Mouse (Mus musculus): Measurements from ENCODE around the gene Gabpb2.

The Gabpb2 gene

DNA sequence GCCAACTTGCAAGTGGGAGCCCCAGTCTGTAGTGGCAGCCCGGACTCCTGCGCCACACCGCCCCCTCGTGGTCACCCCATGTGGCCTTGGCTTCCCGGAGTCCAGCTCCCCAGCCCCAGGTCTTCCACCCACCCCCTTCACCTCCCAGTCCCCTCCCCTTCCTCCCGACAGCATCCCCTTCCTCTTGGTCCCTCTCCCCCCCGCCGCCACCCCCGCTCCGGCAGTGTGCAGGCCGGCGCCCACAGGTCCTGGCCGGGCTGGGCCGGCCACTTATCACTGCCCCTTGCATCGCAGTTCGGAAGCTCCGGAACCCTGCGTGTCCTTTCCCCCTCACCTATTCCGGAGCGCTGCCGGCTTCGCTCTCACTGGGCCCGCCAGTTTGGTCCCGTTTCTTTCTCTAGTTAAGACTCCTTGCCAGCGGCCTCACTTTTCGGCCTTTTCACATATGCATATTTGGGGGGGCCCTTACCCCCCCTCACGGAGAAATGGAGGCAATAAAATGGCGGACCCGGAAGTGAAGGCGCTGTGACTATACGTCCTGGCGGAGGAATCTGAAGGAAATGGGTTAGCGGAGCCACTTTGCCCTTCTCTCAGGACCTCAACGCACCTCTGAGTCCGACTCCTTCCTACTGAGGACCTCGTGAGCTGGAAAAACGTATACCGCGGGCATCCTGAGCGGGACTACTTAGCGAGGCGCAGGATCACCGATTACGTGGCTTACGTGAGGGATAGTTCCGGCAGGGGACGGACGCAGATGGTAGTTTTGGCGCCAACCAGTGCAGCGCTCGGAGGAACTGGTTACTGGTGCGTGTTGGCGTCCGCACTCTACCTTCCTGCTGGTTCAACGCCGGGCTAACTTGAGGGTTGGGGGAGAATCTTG is at the start of gene Gabpb2:
Gene Gabpb2, minus strand, starts transcription at position 662 of the 880 bp plus-strand sequence.
- in situ Hi-C loops (cut with MboI), result loop anchor here (5.0 kb wide), 1 partner anchor 45 kb away; no protein-coding TSS in a partner anchor

DNA sequence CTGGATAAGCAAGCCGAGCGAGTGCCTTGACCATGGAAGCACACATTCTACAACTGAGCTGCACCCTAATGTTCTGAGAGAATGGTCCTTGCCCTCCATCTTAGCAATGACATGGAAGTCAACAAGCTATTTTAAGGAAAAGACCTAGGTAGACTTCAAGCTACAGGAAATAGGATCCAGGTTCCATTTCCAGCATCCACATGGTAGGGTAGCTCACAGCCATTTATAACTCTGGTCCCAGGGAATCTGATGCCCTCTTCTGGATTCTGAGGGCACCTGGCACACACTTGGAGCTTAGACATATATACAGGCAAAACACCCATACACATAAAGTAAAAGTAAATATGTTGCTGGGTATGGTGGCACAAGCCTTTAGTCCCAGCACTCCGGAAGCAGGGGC is 48.3 kb upstream of the Gabpb2 start:
- in situ Hi-C loops (cut with MboI), result no loop called here

DNA sequence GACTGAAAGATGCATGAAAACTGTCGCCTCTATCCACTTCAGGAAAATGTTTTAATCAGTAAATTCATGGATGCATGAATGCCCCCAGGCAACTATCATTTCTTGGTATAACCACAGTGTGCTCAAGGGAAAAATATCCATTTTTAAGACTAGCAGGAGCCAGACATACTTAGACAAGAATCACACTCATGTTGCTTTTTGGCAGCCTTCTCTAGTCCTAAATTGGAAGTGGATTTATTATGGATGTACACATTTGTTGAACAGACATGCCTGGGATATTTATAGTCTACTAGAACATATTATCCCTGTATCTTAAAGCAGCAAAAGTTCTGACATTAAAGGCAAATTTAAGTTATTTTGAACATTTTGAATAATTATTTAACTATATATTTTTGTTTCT is 47.0 kb upstream of the Gabpb2 start:
- in situ Hi-C loops (cut with MboI), result loop anchor here (5.0 kb wide), 1 partner anchor 47 kb away; the partner anchor contains the start of gene Gabpb2

DNA sequence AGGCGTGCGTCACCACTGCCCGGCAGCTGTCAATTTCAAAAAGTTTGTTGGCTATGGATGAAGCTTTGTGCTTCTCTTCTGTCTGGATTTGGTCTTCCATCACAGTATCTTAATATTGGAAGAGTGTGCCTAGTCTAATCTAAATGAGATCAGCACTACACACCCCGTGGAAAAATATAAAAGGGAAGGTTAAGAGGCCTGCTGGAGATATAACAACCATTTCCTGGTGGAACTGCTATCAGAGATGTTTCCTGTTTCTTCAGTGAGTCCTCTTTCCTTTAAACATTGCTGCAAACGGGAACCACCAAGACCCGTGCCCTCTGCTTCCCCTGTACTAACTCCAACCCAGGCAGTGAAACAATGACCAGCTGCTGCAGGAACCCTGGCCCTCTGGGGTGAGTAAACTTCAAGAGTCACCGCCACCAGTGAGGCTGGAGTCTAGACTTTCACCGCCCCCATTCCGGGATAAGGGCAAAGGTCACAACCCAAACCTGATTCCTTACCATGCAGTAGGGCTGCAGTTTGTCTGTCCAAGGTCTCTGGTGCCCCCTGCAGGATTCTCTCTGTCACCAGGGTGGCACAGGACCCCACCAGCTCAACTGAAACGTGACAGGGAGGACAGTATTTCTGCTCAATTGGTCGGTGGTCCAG is 45.5 kb upstream of the Gabpb2 start:
- in situ Hi-C loops (cut with MboI), result loop anchor here (5.0 kb wide), 1 partner anchor 46 kb away; the partner anchor contains the start of gene Gabpb2

DNA sequence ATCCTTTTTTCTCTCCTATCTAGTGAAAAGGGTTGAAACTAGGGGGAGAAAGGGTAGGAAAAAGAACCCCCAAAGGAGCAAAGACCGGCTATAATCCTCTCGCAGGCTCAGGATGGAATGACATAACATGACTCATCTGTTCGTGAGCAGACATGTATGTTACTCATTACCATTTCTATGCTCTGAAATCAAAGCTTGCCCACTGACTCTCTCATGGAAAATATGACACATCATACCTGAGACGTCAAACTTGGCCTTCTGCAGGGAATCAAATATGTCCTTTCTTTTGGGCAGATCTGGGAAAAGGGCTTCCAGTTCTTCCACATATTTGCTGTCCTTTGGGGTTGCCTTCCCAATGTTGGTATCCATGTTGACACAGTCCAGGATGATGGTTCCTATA is 44.3 kb upstream of the Gabpb2 start:
- in situ Hi-C loops (cut with MboI), result loop anchor here (5.0 kb wide), 1 partner anchor 45 kb away; the partner anchor contains the start of gene Gabpb2

DNA sequence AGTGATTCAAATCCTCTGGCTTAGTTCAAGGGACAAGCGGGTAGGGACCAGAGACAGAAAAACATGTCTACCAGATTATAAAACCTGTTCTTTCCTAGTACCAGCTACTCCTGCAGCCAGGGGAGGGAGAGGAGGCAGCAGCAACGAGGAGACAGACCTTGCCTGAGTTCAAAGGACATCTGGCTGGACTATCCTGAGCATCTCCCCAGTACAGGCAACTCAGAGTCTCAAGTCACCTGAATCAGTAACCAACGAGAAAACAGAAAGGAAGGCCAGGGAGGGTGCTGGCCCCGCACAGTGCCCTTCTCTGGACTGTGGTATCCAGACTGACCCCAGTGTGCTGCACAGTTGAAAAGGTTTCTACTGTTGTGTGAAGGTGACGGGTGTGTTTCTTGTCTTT is 39.2 kb upstream of the Gabpb2 start:
- in situ Hi-C loops (cut with MboI), result no loop called here

DNA sequence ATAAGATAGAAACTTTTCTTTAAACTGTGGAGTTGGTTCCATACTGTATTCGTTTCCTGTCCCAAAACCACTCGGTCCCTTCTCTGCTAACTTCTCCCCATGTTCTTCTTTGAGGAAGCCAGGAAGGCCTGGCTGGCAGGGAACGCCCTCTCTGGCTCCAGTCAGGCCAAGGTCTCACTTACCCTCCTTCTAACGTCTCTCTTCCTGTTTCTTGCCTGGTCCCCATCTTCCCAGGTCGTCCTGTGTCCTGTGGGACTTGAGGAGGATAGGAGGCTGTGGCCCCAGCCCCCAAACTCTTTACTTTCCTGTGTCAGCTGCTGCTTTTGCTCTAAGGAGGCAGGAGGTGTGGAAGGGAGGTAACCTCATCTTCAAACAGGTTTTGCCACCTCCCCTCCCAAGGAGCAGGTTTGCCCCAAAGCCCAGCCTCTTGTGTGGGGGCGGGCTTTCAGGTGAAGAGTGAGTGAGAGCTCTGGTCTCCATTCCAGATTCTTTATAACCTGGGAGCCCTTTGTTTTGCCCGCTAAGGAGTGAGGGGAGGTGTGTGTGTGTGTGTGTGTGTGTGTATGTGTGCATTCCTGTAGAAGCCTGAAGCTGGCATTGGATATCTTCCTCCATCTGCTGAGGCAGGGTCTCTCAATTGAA is 33.2 kb upstream of the Gabpb2 start, which contains the start of gene Bnipl:
Gene Bnipl, minus strand, starts transcription at position 411 of the 642 bp plus-strand sequence.
- in situ Hi-C loops (cut with MboI), result no loop called here

DNA sequence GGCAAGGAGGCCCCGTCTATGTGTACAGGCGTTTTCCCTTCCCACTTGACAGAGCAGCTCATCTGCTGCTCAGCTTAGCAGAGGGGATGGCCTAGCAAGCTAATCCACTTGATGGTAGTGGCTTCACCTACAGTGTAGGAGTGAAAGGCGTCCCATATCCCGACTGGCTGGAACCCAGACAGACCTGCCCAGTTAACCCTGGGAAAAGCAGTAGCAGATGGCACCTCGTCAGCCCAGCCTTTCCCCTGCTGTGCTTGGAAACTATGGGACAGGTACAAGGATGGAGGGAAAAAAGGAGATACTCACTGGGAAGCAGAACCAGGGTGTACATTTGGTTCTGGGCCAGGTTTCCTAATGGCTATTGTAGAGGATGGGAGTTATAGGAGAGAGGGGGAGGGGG is 32.6 kb upstream of the Gabpb2 start:
- in situ Hi-C loops (cut with MboI), result no loop called here

DNA sequence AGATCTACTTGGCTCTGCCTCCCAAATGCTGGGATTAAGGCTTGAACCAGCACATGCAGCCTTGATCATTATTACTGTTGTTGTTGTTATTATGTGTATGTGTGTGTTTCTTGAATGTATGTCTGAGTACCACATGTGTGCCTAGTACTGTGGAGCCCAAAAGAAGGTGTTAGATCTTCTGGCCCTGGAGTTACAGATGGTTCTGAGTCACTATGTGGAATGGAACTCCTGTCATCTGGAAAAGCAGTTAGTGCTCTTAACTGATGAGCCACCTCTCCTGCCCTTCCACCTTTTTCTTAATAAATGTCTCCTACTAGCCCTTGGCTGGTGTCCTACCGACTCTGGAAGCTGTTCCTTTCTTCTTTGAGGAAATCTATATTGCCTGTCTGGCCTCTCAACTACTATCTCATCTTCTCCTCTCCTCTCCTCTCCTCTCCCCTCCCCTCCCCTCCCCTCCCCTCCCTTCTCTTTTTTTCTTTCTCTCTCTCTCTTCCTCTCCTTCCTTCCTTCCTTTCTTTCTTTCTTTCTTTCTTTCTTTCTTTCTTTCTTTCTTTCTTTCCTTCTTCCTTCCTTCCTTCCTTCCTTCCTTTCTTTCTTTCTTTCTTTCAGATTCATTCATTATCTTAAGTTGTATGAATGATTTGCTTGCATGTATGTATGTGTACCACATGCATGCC is 30.1 kb upstream of the Gabpb2 start:
- in situ Hi-C loops (cut with MboI), result no loop called here

DNA sequence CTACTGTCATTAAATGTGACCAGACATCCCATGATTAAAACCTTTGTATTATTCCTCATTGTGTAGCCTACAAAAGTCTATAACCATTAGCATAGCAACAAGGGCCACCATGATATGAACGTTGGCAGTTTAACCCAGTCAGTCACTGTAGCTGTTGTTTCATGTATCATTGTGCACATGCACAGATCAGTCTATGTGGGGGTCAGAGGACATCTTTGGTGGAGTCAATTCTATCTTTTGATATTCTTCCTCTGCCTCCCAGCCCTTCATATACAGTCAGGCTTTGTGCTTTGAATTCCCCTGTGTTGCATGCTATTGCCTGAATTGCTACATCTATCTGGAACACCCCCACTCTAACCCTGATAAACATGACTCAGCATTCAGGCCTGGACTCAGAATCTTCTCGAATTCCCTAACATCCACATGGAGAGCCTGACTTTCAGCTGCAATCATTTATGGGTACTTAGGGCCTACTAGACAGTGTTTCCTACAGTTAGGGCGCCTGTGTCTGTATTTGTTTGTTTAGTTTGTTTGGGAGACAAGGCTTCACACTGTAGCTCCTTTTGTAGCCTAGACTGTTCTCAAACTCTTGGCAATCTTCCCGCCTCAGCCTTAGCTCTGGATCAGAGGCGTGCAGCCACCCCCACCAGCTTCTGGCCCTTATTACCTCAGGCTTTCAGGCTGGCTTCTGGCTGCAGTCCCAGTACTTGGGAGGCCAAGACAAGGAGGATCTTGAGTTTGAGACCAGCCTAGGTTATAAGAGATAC is 28.9 kb upstream of the Gabpb2 start:
- in situ Hi-C loops (cut with MboI), result no loop called here

DNA sequence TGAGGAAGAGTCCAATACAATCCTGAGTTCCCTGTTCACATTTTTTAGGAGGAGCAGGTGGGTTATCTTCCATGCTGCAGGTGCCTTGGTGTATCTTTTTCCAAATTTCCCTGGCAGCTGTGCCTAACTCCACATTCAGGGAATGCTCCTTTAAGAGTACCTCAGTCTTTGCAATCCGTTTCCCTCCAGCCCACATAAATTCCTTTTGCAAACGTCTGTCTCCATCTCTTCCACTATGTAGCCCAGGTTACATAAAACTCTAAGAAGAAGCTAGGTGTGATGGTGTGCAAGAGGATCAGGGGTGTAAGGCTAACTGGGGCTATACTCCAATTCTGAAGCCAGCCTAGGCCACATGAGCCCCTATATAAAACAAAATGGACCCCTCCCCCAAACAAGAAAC is 25.4 kb upstream of the Gabpb2 start:
- in situ Hi-C loops (cut with MboI), result no loop called here

DNA sequence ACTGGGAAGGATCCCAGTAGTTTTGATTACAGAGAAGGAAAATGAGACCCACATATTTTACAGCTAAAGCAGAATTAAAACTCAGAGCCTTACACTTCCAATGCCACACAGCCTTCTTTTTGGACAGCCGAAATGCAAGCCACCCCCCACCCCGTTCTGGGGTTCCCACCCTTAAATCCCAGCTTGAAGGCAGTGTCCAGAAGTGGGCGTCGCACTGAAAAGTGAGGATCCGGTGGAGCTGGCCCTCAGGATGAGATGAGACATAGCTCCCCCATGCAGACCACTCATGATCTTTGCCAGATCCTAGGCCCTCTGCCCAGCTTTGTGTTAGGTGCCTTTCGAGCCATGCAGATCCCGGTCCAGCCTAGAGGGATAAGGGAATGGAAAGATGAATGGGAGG is 23.8 kb upstream of the Gabpb2 start, which contains the start of gene Gm128:
Gene Gm128, minus strand, starts transcription at position 101 of the 400 bp plus-strand sequence.
- in situ Hi-C loops (cut with MboI), result no loop called here

DNA sequence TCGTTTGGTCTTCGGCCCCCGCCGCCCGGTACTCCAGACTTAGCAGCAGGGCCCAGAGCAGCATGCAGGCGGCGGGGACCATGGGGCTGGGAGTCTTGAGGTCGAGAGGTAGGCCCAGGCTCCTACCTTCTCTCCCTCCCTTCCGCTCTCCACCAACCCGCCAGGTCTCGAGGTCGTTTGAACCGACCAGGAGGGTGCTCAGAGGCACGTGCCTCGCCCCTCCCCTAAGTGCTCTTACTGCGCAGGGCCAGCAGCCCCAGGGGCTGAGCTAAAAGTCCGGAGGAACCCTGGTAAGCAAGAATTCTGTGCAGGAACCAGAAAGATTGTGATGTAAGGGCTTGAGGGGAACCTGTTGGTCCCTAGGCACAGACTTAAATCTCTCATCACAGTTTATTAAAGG is 23.2 kb upstream of the Gabpb2 start:
- in situ Hi-C loops (cut with MboI), result no loop called here

DNA sequence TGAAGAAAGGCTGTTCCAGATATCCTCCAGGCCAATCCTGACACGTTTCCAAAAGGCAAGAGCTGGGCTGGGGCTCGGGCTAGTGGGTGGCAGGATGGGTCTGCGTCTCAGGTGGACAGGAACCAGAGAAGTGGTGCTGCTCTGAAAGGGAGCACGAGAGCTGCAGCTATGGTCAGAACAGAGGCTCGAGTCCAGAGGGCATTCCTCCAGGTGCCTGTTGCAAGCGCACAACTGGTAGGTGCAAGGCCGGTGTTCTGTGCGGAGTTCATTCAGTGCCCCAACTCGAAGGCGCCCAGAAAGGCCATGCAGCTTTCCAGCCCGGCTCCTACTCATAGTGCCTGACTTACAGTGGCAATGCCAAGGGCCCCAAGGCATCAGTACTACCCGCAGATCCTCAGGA is 22.3 kb upstream of the Gabpb2 start:
- in situ Hi-C loops (cut with MboI), result no loop called here

DNA sequence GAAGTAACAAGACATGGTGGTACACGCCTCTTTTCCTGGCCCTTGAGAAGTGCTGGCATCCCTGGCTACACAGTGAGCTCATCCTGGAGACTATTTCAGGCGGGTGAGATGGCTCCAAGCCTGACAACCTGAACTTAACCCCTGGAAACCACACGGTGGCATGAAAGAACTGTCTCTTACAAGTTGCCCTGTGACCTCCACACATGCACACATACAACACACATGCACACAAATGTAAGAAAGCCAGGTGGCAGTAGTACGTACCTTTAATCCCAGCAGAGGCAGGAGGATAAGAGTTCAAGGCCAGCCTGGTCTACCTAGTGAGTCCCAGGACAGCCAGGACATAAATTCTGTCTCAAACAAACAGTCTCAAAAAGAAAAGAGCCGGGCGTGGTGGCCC is 21.3 kb upstream of the Gabpb2 start:
- in situ Hi-C loops (cut with MboI), result no loop called here

DNA sequence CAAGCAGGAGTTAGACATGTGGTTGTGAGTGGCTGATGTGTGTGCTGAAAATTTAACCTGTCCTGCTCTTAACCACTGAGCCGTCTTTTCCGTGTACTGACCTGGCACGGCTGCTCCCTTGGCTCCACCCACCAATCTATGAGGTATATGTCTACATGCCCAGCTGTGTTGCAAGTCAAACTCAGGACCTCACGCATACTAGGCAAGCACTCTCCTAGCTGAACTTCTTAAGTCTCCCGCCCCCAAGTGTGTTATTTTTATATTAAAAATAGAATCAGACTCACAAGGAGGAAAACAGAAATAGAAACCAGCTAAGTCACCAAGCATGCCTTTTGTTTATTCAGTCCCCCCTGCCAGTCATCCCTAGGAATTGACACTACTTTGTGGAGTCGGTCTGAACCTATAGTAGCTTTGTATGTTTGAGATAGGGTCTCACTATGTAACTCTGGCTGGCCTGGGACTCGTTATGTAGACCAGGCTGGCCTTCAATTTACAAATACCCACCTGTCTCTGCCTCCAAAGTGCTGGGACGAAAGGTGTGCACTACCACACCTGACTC is 19.9 kb upstream of the Gabpb2 start:
- in situ Hi-C loops (cut with MboI), result no loop called here

DNA sequence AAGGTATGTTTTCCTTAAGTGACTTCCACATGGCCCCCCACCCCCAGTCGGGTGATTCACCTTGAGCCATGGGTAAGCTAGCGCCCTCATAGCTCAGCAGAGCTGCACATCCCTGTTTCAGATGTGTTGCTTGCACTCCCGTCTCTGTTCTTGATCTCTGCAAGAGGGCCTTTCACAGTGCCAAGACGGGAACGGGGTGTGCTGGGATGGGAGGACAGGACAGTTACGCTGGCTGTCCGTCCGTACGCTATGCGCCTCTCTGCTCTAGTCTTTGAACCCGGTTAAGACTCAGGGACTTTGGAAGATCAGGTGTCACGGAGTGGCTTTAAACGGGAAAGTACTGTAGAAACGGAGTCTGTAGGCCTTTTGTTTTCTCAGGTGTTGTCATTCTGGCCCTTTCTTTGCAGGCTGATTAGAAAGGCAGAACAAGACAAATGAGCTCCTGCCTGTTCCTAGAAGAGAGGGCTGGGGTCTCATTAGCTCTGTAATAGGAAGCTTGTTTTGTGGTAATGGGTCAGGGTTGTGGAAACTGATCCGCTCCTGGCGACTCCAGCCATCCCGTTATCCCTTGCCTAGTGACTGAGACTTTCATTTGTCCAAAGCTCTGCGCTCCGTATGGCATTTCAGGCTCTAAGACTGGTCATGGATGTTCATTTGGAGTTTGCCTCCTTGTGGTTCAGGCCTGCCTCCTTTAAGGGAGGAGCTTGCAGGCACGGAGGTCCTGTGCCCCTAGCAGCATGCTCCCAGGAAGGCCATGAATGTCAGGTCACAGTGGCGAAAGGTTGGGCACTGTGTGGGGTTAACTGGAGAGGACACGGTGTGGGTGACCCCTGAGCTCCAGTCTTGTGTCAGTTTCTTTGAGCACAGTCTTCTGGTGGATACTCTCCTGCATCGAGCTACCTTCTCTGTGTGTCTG is 17.9 kb upstream of the Gabpb2 start:
- in situ Hi-C loops (cut with MboI), result no loop called here

DNA sequence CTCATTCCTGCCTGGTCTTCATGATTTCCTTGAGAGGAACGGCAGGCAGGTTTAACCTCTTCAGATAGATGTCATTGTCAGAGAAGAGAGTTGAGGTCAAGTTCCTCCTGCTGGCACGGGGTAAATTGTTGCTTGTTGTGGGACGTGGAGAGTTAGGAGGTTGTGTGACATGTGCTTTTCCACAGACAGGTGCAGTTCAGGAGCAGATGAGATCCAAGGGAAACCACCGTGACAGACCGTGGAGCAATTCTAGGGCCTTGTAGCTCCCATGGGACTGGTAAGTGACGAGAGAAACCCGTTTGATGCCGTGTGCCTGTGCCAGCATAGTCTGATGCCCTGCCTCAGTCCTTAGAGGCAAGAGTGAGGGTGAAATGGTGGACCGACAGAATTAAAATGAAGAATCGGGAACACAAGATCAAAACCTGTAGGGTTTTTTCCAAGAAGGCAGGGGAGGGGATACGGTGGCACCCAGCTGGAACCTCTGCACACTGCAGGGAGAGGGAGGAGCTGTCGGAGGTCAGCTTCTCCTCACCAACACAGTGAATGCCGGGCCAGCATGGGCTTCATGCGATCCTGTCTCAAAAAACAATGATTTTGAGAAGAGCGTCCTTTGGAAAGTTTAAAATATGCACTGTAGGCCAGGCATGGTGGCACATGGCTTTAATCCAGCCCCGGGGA is 15.7 kb upstream of the Gabpb2 start:
- in situ Hi-C loops (cut with MboI), result no loop called here

DNA sequence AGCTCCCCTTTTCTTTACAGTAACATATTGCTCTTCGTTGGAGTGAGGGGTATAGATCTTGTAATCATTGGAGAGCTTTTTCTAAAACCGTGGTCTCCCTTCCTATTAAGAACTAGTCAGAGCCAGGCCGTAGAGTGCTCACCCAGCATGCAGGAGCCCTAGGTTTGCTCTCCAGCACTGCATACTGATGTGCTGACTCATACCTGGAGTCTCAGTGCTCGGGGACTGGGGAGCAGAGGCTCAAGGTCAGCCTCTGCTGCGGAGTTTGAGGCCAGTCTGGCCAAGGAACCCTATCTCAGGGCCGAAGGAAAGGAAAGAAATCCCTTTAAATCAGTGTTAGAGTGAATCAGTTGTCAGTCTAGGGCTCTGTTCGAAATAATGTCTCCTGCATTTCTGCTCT is 15.1 kb upstream of the Gabpb2 start:
- in situ Hi-C loops (cut with MboI), result no loop called here
